Mouse (Mus musculus): ENCODE data around the gene Nt5e. TPM values are rescaled to one million over a fixed set of nuclear protein-coding genes. Genes with fewer than 3 reads are reported as not detected.

Gene Nt5e
- polyA plus RNA-seq, 1 experiment from 2014 or later: 3.2 TPM

- no peaks in the 10 kb centered on the region for H3K36me3 ChIP-seq
- no peak overlapping the region for H3K9ac ChIP-seq
- no peak overlapping the region for H3K4me3 ChIP-seq
- no peaks in the 10 kb centered on the region for H3K27me3 ChIP-seq
- H3K4me2 ChIP-seq (replicated peaks): no peak overlapping the region
- no peak overlapping the region for H3K27ac ChIP-seq
- no peaks in the 10 kb centered on the region for H3K4me1 ChIP-seq
- no peak for ATAC-seq (ENCODE audit: insufficient number of reproducible peaks, insufficient read depth, low FRiP score, low TSS enrichment)
- H3K9me3 ChIP-seq: no peaks in the 10 kb centered on the region
These were observed 7.8 kb upstream of the Nt5e start for GRCm38 (mm10) chr9:88319226-88319625.

GRCm38 (mm10) chr9:88324616-88325015 lies 2.4 kb upstream of the Nt5e start:
- 96% methylated on average over 3 of the region's 3 CpGs for WGBS
- no peaks in the 10 kb centered on the region for H3K36me3 ChIP-seq
- no peak for ATAC-seq (ENCODE audit: insufficient number of reproducible peaks, insufficient read depth, low FRiP score, low TSS enrichment)
- H3K4me2 ChIP-seq (replicated peaks): no peak overlapping the region
- H3K4me3 ChIP-seq: no peak overlapping the region
- H3K4me1 ChIP-seq: peaks cover 4% of the 10 kb centered on the region; the same call in 1 of the 2 replicates
- H3K9ac ChIP-seq: no peak overlapping the region
- H3K27me3 ChIP-seq: peaks cover 35% of the 10 kb centered on the region
- no peaks in the 10 kb centered on the region for H3K9me3 ChIP-seq
- H3K27ac ChIP-seq: no peak overlapping the region

GRCm38 (mm10) chr9:88328666-88329065 lies 1.7 kb downstream of the Nt5e start:
- Histone ChIP-seq H3K27ac (no peak overlapping the region), H3K4me3 (no peak overlapping the region), H3K9me3 (no peaks in the 10 kb centered on the region), H3K4me2 (replicated peaks) (no peak overlapping the region), H3K9ac (no peak overlapping the region), H3K36me3 (no peaks in the 10 kb centered on the region), H3K27me3 (peaks cover 42% of the 10 kb centered on the region), H3K4me1 (peaks cover 4% of the 10 kb centered on the region; the same call in 1 of the 2 replicates)
- no peak for ATAC-seq (ENCODE audit: insufficient number of reproducible peaks, insufficient read depth, low FRiP score, low TSS enrichment)
- WGBS: 16% methylated on average over 5 of the region's 5 CpGs

GRCm38 (mm10) chr9:88329166-88329748 lies 2.3 kb downstream of the Nt5e start:
- no peak overlapping the region for H3K4me3 ChIP-seq
- H3K27me3 ChIP-seq: peaks cover 42% of the 10 kb centered on the region
- H3K36me3 ChIP-seq: no peaks in the 10 kb centered on the region
- H3K4me1 ChIP-seq: peaks cover 4% of the 10 kb centered on the region; the same call in 1 of the 2 replicates
- ATAC-seq (ENCODE audit: insufficient number of reproducible peaks, insufficient read depth, low FRiP score, low TSS enrichment): no peak
- no peak overlapping the region for H3K9ac ChIP-seq
- H3K4me2 ChIP-seq (replicated peaks): no peak overlapping the region
- WGBS: 38% methylated on average over 10 of the region's 10 CpGs
- no peak overlapping the region for H3K27ac ChIP-seq
- H3K9me3 ChIP-seq: no peaks in the 10 kb centered on the region

GRCm38 (mm10) chr9:88330316-88330715 lies 3.3 kb downstream of the Nt5e start:
- ATAC-seq (ENCODE audit: insufficient number of reproducible peaks, insufficient read depth, low FRiP score, low TSS enrichment): no peak
- 62% methylated on average over 3 of the region's 3 CpGs for WGBS
- peaks cover 4% of the 10 kb centered on the region; the same call in 1 of the 2 replicates for H3K4me1 ChIP-seq

GRCm38 (mm10) chr9:88332447-88332846 lies 5.5 kb downstream of the Nt5e start:
- ATAC-seq (ENCODE audit: insufficient number of reproducible peaks, insufficient read depth, low FRiP score, low TSS enrichment): no peak
- Histone ChIP-seq H3K9ac (no peak overlapping the region), H3K27me3 (peaks cover 26% of the 10 kb centered on the region), H3K4me2 (replicated peaks) (no peak overlapping the region), H3K27ac (no peak overlapping the region), H3K4me1 (peaks cover 4% of the 10 kb centered on the region; the same call in 1 of the 2 replicates), H3K4me3 (no peak overlapping the region), H3K36me3 (no peaks in the 10 kb centered on the region), H3K9me3 (no peaks in the 10 kb centered on the region)
- WGBS: 21% methylated on average over 3 of the region's 3 CpGs

More at GRCm38 (mm10) chr9:88330316-88330715, 3.3 kb downstream of the Nt5e start:
- Histone ChIP-seq H3K4me2 (replicated peaks) (no peak overlapping the region), H3K27ac (no peak overlapping the region), H3K27me3 (peaks cover 42% of the 10 kb centered on the region), H3K9ac (no peak overlapping the region), H3K4me3 (no peak overlapping the region), H3K36me3 (no peaks in the 10 kb centered on the region), H3K9me3 (no peaks in the 10 kb centered on the region)

- Histone ChIP-seq H3K36me3 (no peaks in the 10 kb centered on the region), H3K9ac (no peak overlapping the region), H3K4me3 (no peak overlapping the region), H3K4me1 (no peaks in the 10 kb centered on the region), H3K9me3 (no peaks in the 10 kb centered on the region), H3K27ac (no peak overlapping the region), H3K27me3 (no peaks in the 10 kb centered on the region; the same call in 1 of the 2 replicates), H3K4me2 (replicated peaks) (no peak overlapping the region)
- no peak for ATAC-seq (ENCODE audit: insufficient number of reproducible peaks, insufficient read depth, low FRiP score, low TSS enrichment)
- WGBS: 63% methylated on average over 1 of the region's 2 CpGs
These were observed 8.8 kb downstream of the Nt5e start for GRCm38 (mm10) chr9:88335839-88336238.

GRCm38 (mm10) chr9:88340819-88341218 lies 13.8 kb downstream of the Nt5e start:
- H3K9me3 ChIP-seq: no peaks in the 10 kb centered on the region
- H3K4me2 ChIP-seq (replicated peaks): no peak overlapping the region
- no peaks in the 10 kb centered on the region for H3K36me3 ChIP-seq
- no peak overlapping the region for H3K4me3 ChIP-seq
- no peaks in the 10 kb centered on the region for H3K27me3 ChIP-seq
- no peak overlapping the region for H3K9ac ChIP-seq
- no peak overlapping the region for H3K27ac ChIP-seq
- WGBS: 80% methylated on average over 3 of the region's 3 CpGs
- H3K4me1 ChIP-seq: no peaks in the 10 kb centered on the region
- ATAC-seq (ENCODE audit: insufficient number of reproducible peaks, insufficient read depth, low FRiP score, low TSS enrichment): no peak

GRCm38 (mm10) chr9:88342241-88342640 lies 15.2 kb downstream of the Nt5e start:
- Histone ChIP-seq H3K36me3 (no peaks in the 10 kb centered on the region), H3K4me3 (no peak overlapping the region), H3K27ac (no peak overlapping the region), H3K27me3 (no peaks in the 10 kb centered on the region), H3K4me1 (no peaks in the 10 kb centered on the region), H3K9ac (no peak overlapping the region), H3K4me2 (replicated peaks) (no peak overlapping the region), H3K9me3 (no peaks in the 10 kb centered on the region)
- no peak for ATAC-seq (ENCODE audit: insufficient number of reproducible peaks, insufficient read depth, low FRiP score, low TSS enrichment)
- WGBS: 78% methylated on average over 7 of the region's 7 CpGs

GRCm38 (mm10) chr9:88342701-88343100 lies 15.7 kb downstream of the Nt5e start:
- Histone ChIP-seq H3K4me1 (no peaks in the 10 kb centered on the region), H3K4me2 (replicated peaks) (no peak overlapping the region), H3K27ac (no peak overlapping the region), H3K36me3 (no peaks in the 10 kb centered on the region), H3K27me3 (no peaks in the 10 kb centered on the region), H3K4me3 (no peak overlapping the region), H3K9me3 (no peaks in the 10 kb centered on the region), H3K9ac (no peak overlapping the region)
- 77% methylated on average over 3 of the region's 3 CpGs for WGBS
- ATAC-seq (ENCODE audit: insufficient number of reproducible peaks, insufficient read depth, low FRiP score, low TSS enrichment): no peak

GRCm38 (mm10) chr9:88344424-88344823 lies 17.4 kb downstream of the Nt5e start:
- no peak overlapping the region for H3K27ac ChIP-seq
- no peak overlapping the region for H3K9ac ChIP-seq
- WGBS: 92% methylated on average over 2 of the region's 2 CpGs
- no peaks in the 10 kb centered on the region for H3K27me3 ChIP-seq
- H3K36me3 ChIP-seq: no peaks in the 10 kb centered on the region
- H3K4me2 ChIP-seq (replicated peaks): no peak overlapping the region
- no peak overlapping the region for H3K4me3 ChIP-seq
- no peaks in the 10 kb centered on the region for H3K4me1 ChIP-seq
- ATAC-seq (ENCODE audit: insufficient number of reproducible peaks, insufficient read depth, low FRiP score, low TSS enrichment): no peak
- no peaks in the 10 kb centered on the region for H3K9me3 ChIP-seq

GRCm38 (mm10) chr9:88346857-88347256 lies 19.9 kb downstream of the Nt5e start:
- Histone ChIP-seq H3K9ac (no peak overlapping the region), H3K4me3 (no peak overlapping the region), H3K27me3 (no peaks in the 10 kb centered on the region), H3K4me1 (no peaks in the 10 kb centered on the region), H3K27ac (no peak overlapping the region), H3K36me3 (no peaks in the 10 kb centered on the region), H3K9me3 (no peaks in the 10 kb centered on the region), H3K4me2 (replicated peaks) (no peak overlapping the region)
- ATAC-seq (ENCODE audit: insufficient number of reproducible peaks, insufficient read depth, low FRiP score, low TSS enrichment): no peak
- WGBS: 69% methylated on average over 5 of the region's 5 CpGs

All from embryonic facial prominence, embryonic 12.5 days (tissue).